Mouse (Mus musculus): Measurements from ENCODE around the gene Bod1l.

GRCm38 (mm10) chr5:41744234-41744633 lies 99.9 kb downstream of the Bod1l start:
- TF ChIP-seq CTCF (IDR thresholded peaks at IDR 0.05; ENCODE audit: control insufficient read depth, insufficient read depth, insufficient replicate concordance, low read depth, low read length) = no peak
- TF ChIP-seq POLR2A (IDR thresholded peaks at IDR 0.05; ENCODE audit: control insufficient read depth, low read depth, low read length) = no peak
